Mouse (Mus musculus) forebrain, embryonic 14.5 days (tissue): ENCODE results near the gene Rps6kl1. TPM values are rescaled to one million over a fixed set of nuclear protein-coding genes. Genes with fewer than 3 reads are reported as not detected.

Source experiments
- ATAC-seq: fragments of 200-750 bp; cut with Nextera tagmentation; 2 replicates; pipeline ENCODE4 v1.8.0; 2017; ENCODE audit warnings: mild to moderate bottlenecking, moderate library complexity
- DNase-seq: peaks from one replicate; pipeline ENCODE4 v3.0.0-alpha.2; 2015; ENCODE audit warnings: low spot score
- H3K27ac ChIP-seq: fragments of 300-500 bp; sonication (generic); 2 replicates; pipeline ENCODE4 v1.5.1; 2014; ENCODE audit warnings: low read depth, mild to moderate bottlenecking, control low read depth, low read length, moderate library complexity
- H3K27me3 ChIP-seq: fragments of 300-500 bp; sonication (generic); replicated peaks from 2 replicates; pipeline ENCODE4 v1.6.1; 2014; ENCODE audit warnings: low read length, control low read depth, mixed read lengths; ENCODE audit not compliant: control insufficient read depth, insufficient read depth
- H3K36me3 ChIP-seq: fragments of 300-500 bp; sonication (generic); 2 replicates; pipeline ENCODE4 v1.6.1; 2014; ENCODE audit warnings: low read length, control low read depth; ENCODE audit not compliant: control insufficient read depth, insufficient read depth
- H3K4me1 ChIP-seq: fragments of 300-500 bp; sonication (generic); 2 replicates; pipeline ENCODE4 v1.6.1; 2014; ENCODE audit warnings: antibody characterized with exemption, low read length, control low read depth; ENCODE audit not compliant: control insufficient read depth, insufficient read depth
- H3K4me2 ChIP-seq: fragments of 300-500 bp; sonication (generic); 2 replicates; pipeline ENCODE4 v1.6.1; 2014; ENCODE audit warnings: mild to moderate bottlenecking, control low read depth, low read length
- H3K4me3 ChIP-seq: fragments of 300-500 bp; sonication (generic); 2 replicates; pipeline ENCODE4 v1.5.1; 2014; ENCODE audit warnings: low read depth, low read length, control low read depth
- H3K9ac ChIP-seq: fragments of 300-500 bp; sonication (generic); 2 replicates; pipeline ENCODE4 v1.6.1; 2014; ENCODE audit warnings: mild to moderate bottlenecking, low read length, control low read depth, moderate library complexity
- H3K9me3 ChIP-seq: fragments of 300-500 bp; sonication (generic); replicated peaks from 2 replicates; pipeline ENCODE4 v1.6.1; 2016; ENCODE audit warnings: low read length, control low read depth, mixed read lengths; ENCODE audit not compliant: control insufficient read depth
- WGBS: fragments of 180-500 bp; shearing (Covaris S2); extraction: QIAGEN DNeasy Blood & Tissue Kit; methylation state at CpG from one replicate; pipeline ENCODE4 v1.1.7; 2014; 5-methylcytosine and 5-hydroxymethylcytosine counted together
- polyA plus RNA-seq: library from polyadenylated mRNA; unstranded; fragments of >200 nt; fragmentation: Nextera tagmentation; extraction: Ambion mirVana; gene quantifications from 2 replicates; pipeline ENCODE4 v1.2.1, GENCODE M21; 2014

Gene Rps6kl1
- polyA plus RNA-seq, 1 experiment from 2014 or later = 11.7 TPM

DNA sequence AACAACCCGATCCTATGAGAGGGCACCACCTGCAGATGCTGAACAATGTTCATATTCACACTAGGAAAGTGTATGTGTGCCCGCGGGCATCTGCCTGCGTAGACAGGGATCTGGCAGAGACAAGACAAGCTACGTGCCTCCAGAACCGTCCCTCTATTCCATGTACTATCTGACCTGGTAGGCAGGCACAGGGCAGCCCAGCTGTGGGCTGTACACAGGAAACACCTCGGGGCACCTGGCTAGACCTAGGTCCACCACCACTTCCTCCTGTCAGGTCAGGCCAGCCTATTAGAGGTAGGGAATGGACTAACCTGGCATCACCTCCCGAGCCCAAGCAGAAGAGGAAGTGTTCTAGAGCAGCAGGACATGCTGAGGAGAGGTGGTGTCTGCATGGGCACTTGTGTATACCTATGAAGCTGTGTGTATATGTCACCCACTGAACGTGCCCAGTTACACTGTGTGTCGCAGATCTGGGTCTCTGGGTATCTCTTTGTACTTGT, 26.7 kb upstream of the Rps6kl1 start, which contains the start of gene Pgf:
Gene Pgf, minus strand, starts transcription at position 51 of the 500 bp plus-strand sequence.
- peak within 1 kb of the TSS; percentile 54 for H3K9ac ChIP-seq
- H3K4me3 ChIP-seq = peak within 1 kb of the TSS; percentile 29
- ATAC-seq (no peak), DNase-seq (no peak)
- no peaks in the 10 kb centered on the region for H3K36me3 ChIP-seq
- no peaks in the 10 kb centered on the region for H3K27me3 ChIP-seq
- 75% methylated on average over 10 of the region's 10 CpGs for WGBS
- peak within 1 kb of the TSS; percentile 58 for H3K4me2 ChIP-seq
- H3K9me3 ChIP-seq = no peaks in the 10 kb centered on the region
- no peak within 1 kb of the TSS for H3K27ac ChIP-seq
- H3K4me1 ChIP-seq = peaks cover 41% of the 10 kb centered on the region

DNA sequence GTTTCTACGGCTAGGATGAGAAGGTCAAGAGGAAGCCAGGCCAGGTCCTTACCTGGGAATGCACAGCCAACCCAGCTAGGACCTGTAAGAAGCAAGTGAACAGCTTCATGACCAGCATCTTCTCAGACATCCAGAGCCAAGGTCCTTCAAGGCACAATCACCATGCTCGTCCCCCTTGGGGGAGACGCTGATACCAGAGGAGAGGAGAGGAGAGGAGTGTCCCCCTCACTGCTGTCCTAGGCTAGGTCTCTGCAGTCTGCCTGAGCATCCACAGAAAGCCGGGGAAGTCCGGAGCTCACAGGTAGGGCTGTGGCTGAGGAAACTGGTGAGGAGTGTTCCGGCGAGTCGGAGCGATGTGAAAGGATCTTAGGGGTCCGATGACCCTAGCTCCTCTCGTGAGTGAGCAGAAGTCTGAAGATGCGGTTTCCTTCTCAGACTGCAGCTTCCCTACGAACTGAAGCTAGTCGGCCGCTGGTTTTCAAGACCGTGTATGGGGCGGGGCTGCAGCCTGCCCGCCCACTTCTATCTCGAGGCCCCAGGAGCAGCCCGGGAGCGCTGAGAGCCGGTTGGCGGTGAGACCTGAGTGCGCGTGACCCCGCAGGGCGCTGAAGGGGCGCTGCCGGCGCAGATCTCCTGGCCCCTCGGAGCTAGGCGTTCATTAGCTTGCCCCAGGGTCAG, 25.9 kb upstream of the Rps6kl1 start:
- H3K9me3 ChIP-seq = no peaks in the 10 kb centered on the region
- peak overlapping the region; percentile 58 for H3K4me2 ChIP-seq
- DNase-seq = peak; percentile 48
- ATAC-seq = no peak
- peaks cover 36% of the 10 kb centered on the region for H3K4me1 ChIP-seq
- no peaks in the 10 kb centered on the region for H3K36me3 ChIP-seq
- H3K4me3 ChIP-seq = peak overlapping the region; percentile 29
- no peak overlapping the region for H3K27ac ChIP-seq
- H3K27me3 ChIP-seq = no peaks in the 10 kb centered on the region
- 5% methylated on average over 32 of the region's 32 CpGs for WGBS
- peak overlapping the region; percentile 54 for H3K9ac ChIP-seq

DNA sequence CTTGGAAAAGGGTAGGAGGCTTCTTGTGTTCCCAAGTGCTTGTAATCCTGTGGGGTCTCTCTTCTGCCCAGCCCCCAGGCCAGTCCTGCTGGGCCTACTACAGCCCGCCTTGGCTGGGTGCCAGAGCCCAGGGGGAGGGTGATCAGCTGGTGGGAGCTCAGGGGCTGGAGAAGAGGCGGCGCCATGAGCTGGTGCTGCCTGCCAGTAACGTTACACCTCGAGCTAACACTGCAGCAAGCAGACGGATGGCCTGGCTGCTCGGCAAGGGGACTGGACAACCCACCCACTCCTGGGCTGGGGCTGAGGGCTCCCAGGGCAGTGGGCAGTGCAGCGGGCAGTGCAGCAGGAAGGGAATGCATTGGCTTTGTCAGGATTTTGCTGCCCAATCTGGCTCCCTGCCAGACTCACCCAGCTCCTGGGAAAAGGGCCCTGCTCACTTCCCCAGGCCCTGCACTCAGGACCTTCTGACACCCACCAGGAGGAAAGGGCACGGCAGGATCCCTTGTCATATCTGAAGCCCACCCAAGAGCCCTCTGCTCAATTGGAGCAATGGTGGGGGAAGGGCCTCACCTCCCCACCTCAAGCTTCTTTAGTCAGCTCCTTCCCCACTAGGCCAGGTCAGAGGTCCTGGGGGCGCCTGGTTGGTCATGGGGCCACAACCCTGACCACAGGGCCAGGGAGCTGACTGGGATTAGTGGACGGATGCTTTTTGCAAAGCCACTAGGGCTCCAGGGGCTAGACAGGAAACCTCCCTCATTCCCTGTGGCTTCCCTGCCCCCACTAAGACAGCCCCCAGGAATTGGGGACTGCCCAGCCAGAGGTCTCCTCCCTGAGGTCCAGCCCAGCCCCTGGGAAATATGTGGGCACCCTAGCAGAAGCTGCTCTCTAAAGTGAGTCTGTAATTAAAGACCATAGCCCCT, 25.1 kb upstream of the Rps6kl1 start:
- Histone ChIP-seq H3K4me1 (peaks cover 28% of the 10 kb centered on the region), H3K9me3 (no peaks in the 10 kb centered on the region), H3K36me3 (no peaks in the 10 kb centered on the region), H3K4me2 (peak overlapping the region; percentile 58), H3K9ac (peak overlapping the region; percentile 54), H3K27me3 (no peaks in the 10 kb centered on the region), H3K27ac (peak overlapping the region; percentile 67), H3K4me3 (peak overlapping the region; percentile 29; the same call in 1 of the 2 replicates)
- WGBS = 13% methylated on average over 11 of the region's 11 CpGs
- ATAC-seq = peak; percentile 92
- peak; percentile 90 for DNase-seq

DNA sequence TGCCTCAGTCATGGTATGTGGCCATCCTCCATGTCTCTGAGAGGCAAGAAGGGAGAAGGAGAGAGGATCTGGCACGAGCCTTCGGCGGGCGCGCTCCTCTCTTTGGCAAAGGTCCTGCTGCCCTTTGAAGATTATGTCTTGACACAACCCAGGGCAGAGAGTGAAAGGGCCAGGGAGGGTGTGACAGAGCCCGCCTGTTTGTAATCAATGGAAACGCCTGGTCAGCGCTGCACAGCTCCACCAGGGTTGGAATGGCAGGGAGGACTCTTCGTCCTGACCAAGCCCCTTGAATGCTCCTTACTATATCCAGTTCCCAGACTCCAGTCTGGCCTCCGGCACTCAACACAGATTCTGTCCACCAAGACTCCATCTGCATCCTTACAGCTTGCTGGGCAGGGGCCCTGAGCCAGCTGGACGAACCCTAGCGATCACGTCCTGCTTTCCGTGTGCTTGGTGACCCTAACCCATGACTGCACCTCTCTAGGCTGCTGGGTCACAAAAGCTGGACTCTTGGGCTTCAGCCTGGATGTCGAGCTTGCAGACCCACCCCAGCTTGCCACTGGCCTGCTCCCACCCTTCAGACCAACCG, 24.1 kb upstream of the Rps6kl1 start:
- peaks cover 28% of the 10 kb centered on the region for H3K4me1 ChIP-seq
- H3K9ac ChIP-seq = peak overlapping the region; percentile 49
- H3K9me3 ChIP-seq = no peaks in the 10 kb centered on the region
- ATAC-seq (peak; percentile 8; the same call in 1 of the 2 replicates), DNase-seq (no peak)
- WGBS = 41% methylated on average over 16 of the region's 16 CpGs
- H3K27me3 ChIP-seq = no peaks in the 10 kb centered on the region
- peak overlapping the region; percentile 58 for H3K4me2 ChIP-seq
- peak overlapping the region; percentile 36; the same call in 1 of the 2 replicates for H3K27ac ChIP-seq
- H3K4me3 ChIP-seq = peak overlapping the region; percentile 29; the same call in 1 of the 2 replicates
- H3K36me3 ChIP-seq = no peaks in the 10 kb centered on the region; the same call in 1 of the 2 replicates

- H3K27me3 ChIP-seq = no peaks in the 10 kb centered on the region
- no peak overlapping the region for H3K4me3 ChIP-seq
- peak; percentile 52 for DNase-seq
- H3K9me3 ChIP-seq = no peaks in the 10 kb centered on the region
- H3K27ac ChIP-seq = no peak overlapping the region
- peaks cover 28% of the 10 kb centered on the region for H3K4me1 ChIP-seq
- no peak overlapping the region for H3K4me2 ChIP-seq
- ATAC-seq = no peak
- no peaks in the 10 kb centered on the region; the same call in 1 of the 2 replicates for H3K36me3 ChIP-seq
- H3K9ac ChIP-seq = no peak overlapping the region
- WGBS = 46% methylated on average over 7 of the region's 7 CpGs
Observed at GRCm38 (mm10) chr12:85174016-85174415, 23.0 kb upstream of the Rps6kl1 start.

DNA sequence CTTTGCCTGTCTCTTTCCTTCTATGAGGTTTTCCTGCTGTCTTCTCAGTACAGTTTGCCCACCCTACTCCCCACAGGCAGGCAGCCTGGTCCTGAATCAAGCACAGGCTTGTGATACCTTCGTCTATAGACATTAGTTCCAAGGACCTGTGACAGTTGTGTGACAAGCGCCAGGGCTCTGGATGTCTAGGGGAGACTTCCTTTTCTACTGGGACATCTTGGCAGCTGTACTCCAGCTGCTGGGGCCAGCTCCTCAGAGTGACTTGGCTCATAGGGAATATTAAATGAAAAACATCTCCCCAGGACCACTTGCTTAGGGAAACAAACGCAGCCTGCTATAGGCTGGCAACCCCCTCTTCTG, 19.9 kb upstream of the Rps6kl1 start:
- no peaks in the 10 kb centered on the region for H3K27me3 ChIP-seq
- ATAC-seq (no peak), DNase-seq (no peak)
- H3K36me3 ChIP-seq = no peaks in the 10 kb centered on the region; the same call in 1 of the 2 replicates
- H3K4me1 ChIP-seq = peaks cover 10% of the 10 kb centered on the region
- no peak overlapping the region for H3K27ac ChIP-seq
- no peak overlapping the region for H3K9ac ChIP-seq
- no peak overlapping the region for H3K4me3 ChIP-seq
- 83% methylated on average over 3 of the region's 3 CpGs for WGBS
- no peaks in the 10 kb centered on the region for H3K9me3 ChIP-seq
- H3K4me2 ChIP-seq = no peak overlapping the region

- Histone ChIP-seq H3K9ac (no peak overlapping the region), H3K9me3 (no peaks in the 10 kb centered on the region), H3K27ac (no peak overlapping the region), H3K36me3 (no peaks in the 10 kb centered on the region; the same call in 1 of the 2 replicates), H3K4me1 (peaks cover 5% of the 10 kb centered on the region), H3K4me2 (no peak overlapping the region), H3K4me3 (no peak overlapping the region), H3K27me3 (no peaks in the 10 kb centered on the region)
- DNase-seq = no peak
- ATAC-seq = no peak
- 82% methylated on average over 11 of the region's 11 CpGs for WGBS
Observed at GRCm38 (mm10) chr12:85170284-85170947, 19.4 kb upstream of the Rps6kl1 start.

DNA sequence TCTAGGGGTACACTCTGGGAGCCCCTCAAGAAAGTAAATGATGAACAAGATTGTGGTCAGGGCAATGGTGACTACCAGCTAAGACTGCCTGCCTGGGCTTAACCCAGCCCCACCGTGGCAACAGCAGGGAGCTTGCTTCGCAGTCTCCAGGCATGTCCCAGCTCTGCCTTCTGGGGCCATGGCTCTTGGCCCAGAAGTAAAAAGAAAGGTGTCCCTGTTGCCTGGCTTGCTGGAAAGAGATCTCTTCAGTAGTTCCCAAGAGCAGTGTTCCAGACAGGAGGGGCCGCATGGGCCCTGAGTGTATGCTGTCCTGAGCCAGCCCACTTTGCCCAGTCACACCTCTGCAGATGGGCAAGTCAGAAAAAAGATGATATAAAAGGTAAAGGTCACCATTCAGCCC, 18.8 kb upstream of the Rps6kl1 start:
- DNase-seq = no peak
- Histone ChIP-seq H3K4me1 (no peaks in the 10 kb centered on the region; the same call in 1 of the 2 replicates), H3K9ac (no peak overlapping the region), H3K36me3 (no peaks in the 10 kb centered on the region; the same call in 1 of the 2 replicates), H3K27ac (no peak overlapping the region), H3K27me3 (no peaks in the 10 kb centered on the region), H3K4me2 (no peak overlapping the region), H3K4me3 (no peak overlapping the region), H3K9me3 (no peaks in the 10 kb centered on the region)
- peak; percentile 49; the same call in 1 of the 2 replicates for ATAC-seq
- 56% methylated on average over 3 of the region's 3 CpGs for WGBS
